Mouse (Mus musculus) brain, embryonic 14.5 days (tissue): Measurements from ENCODE around the gene Fam110c.

Experiments used
- CTCF ChIP-seq: fragments of 200-500 bp; IDR thresholded peaks from 2 replicates; pipeline ENCODE4 v1.5.1; 2012; ENCODE audit warnings: inconsistent platforms, mild to moderate bottlenecking, moderate library complexity, borderline replicate concordance; ENCODE audit not compliant: insufficient read depth, insufficient read length; ENCODE audit errors: extremely low read depth
- POLR2A ChIP-seq: fragments of 200-500 bp; IDR thresholded peaks from 2 replicates; pipeline ENCODE4 v1.6.1; 2012; ENCODE audit warnings: mild to moderate bottlenecking, inconsistent platforms, borderline replicate concordance; ENCODE audit not compliant: poor library complexity, insufficient read depth, insufficient read length, severe bottlenecking; ENCODE audit errors: extremely low read depth

- TF ChIP-seq CTCF (no peak), POLR2A (no peak)
Observed at GRCm38 (mm10) chr12:31101821-31102220, 28.2 kb downstream of the Fam110c start.
